Mouse (Mus musculus): Measurements from ENCODE around the gene Ube2k. TPM values are rescaled to one million over a fixed set of nuclear protein-coding genes. Genes with fewer than 3 reads are reported as not detected.

The Ube2k gene
- polyA plus RNA-seq, 1 experiment from 2014 or later, result 126 TPM

- H3K9ac ChIP-seq (ENCODE audit: low read depth, low read length), result no peak overlapping the region
- no peak overlapping the region for H3K4me3 ChIP-seq (ENCODE audit: low read depth, low read length)
- no peak for DNase-seq (ENCODE audit: low spot score)
- H3K27me3 ChIP-seq (replicated peaks; ENCODE audit: control insufficient read depth, insufficient read depth, low read length), result no peaks in the 10 kb centered on the region
- no peak overlapping the region for H3K4me2 ChIP-seq
- ATAC-seq (replicated peaks; ENCODE audit: low FRiP score), result no peak
- WGBS, result 56% methylated on average over 1 of the region's 1 CpGs
- no peaks in the 10 kb centered on the region for H3K9me3 ChIP-seq (ENCODE audit: control insufficient read depth, low read length)
- H3K36me3 ChIP-seq (ENCODE audit: control insufficient read depth, insufficient read depth, low read length), result peaks cover 8% of the 10 kb centered on the region; the same call in 1 of the 2 replicates
- H3K27ac ChIP-seq (ENCODE audit: low read depth, low read length), result no peak overlapping the region
- no peaks in the 10 kb centered on the region for H3K4me1 ChIP-seq (replicated peaks; ENCODE audit: control insufficient read depth, insufficient read depth, low read length)
Observed at GRCm38 (mm10) chr5:65590199-65590598, 53.2 kb downstream of the Ube2k start.

GRCm38 (mm10) chr5:65592421-65592820 lies 55.4 kb downstream of the Ube2k start:
- no peak for DNase-seq (ENCODE audit: low spot score)
- H3K36me3 ChIP-seq (ENCODE audit: control insufficient read depth, insufficient read depth, low read length), result peaks cover 8% of the 10 kb centered on the region; the same call in 1 of the 2 replicates

GRCm38 (mm10) chr5:65599681-65600080 lies 62.6 kb downstream of the Ube2k start:
- H3K27ac ChIP-seq (ENCODE audit: low read depth, low read length), result no peak overlapping the region
- no peak for DNase-seq (ENCODE audit: low spot score)
- WGBS, result 91% methylated on average over 7 of the region's 7 CpGs
- no peak overlapping the region for H3K4me3 ChIP-seq (ENCODE audit: low read depth, low read length)
- no peaks in the 10 kb centered on the region for H3K9me3 ChIP-seq (ENCODE audit: control insufficient read depth, low read length)
- H3K4me1 ChIP-seq (replicated peaks; ENCODE audit: control insufficient read depth, insufficient read depth, low read length), result no peaks in the 10 kb centered on the region
- ATAC-seq (replicated peaks; ENCODE audit: low FRiP score), result no peak
- no peak overlapping the region for H3K9ac ChIP-seq (ENCODE audit: low read depth, low read length)
- no peak overlapping the region for H3K4me2 ChIP-seq
- H3K27me3 ChIP-seq (replicated peaks; ENCODE audit: control insufficient read depth, insufficient read depth, low read length), result no peaks in the 10 kb centered on the region
- peaks cover 7% of the 10 kb centered on the region for H3K36me3 ChIP-seq (ENCODE audit: control insufficient read depth, insufficient read depth, low read length)

More at GRCm38 (mm10) chr5:65592421-65592820, 55.4 kb downstream of the Ube2k start:
- no peaks in the 10 kb centered on the region for H3K9me3 ChIP-seq (ENCODE audit: control insufficient read depth, low read length)
- H3K27ac ChIP-seq (ENCODE audit: low read depth, low read length), result no peak overlapping the region
- H3K4me2 ChIP-seq, result no peak overlapping the region
- H3K9ac ChIP-seq (ENCODE audit: low read depth, low read length), result no peak overlapping the region
- ATAC-seq (replicated peaks; ENCODE audit: low FRiP score), result no peak
- H3K4me3 ChIP-seq (ENCODE audit: low read depth, low read length), result no peak overlapping the region
- WGBS, result 82% methylated on average over 2 of the region's 2 CpGs
- H3K4me1 ChIP-seq (replicated peaks; ENCODE audit: control insufficient read depth, insufficient read depth, low read length), result no peaks in the 10 kb centered on the region
- H3K27me3 ChIP-seq (replicated peaks; ENCODE audit: control insufficient read depth, insufficient read depth, low read length), result no peaks in the 10 kb centered on the region

GRCm38 (mm10) chr5:65606820-65607219 lies 69.8 kb downstream of the Ube2k start:
- Histone ChIP-seq H3K27ac (ENCODE audit: low read depth, low read length) (no peak overlapping the region), H3K27me3 (replicated peaks; ENCODE audit: control insufficient read depth, insufficient read depth, low read length) (no peaks in the 10 kb centered on the region), H3K9me3 (ENCODE audit: control insufficient read depth, low read length) (no peaks in the 10 kb centered on the region), H3K4me1 (replicated peaks; ENCODE audit: control insufficient read depth, insufficient read depth, low read length) (no peaks in the 10 kb centered on the region), H3K4me3 (ENCODE audit: low read depth, low read length) (no peak overlapping the region), H3K9ac (ENCODE audit: low read depth, low read length) (no peak overlapping the region), H3K36me3 (ENCODE audit: control insufficient read depth, insufficient read depth, low read length) (peaks cover 10% of the 10 kb centered on the region), H3K4me2 (no peak overlapping the region)
- 92% methylated on average over 1 of the region's 1 CpGs for WGBS
- DNase-seq (ENCODE audit: low spot score) (no peak), ATAC-seq (replicated peaks; ENCODE audit: low FRiP score) (no peak)

- DNase-seq (ENCODE audit: low spot score) (no peak), ATAC-seq (replicated peaks; ENCODE audit: low FRiP score) (no peak)
- no peaks in the 10 kb centered on the region for H3K9me3 ChIP-seq (ENCODE audit: control insufficient read depth, low read length)
- 85% methylated on average over 5 of the region's 5 CpGs for WGBS
- no peaks in the 10 kb centered on the region for H3K4me1 ChIP-seq (replicated peaks; ENCODE audit: control insufficient read depth, insufficient read depth, low read length)
- no peak overlapping the region for H3K4me2 ChIP-seq
- no peak overlapping the region for H3K4me3 ChIP-seq (ENCODE audit: low read depth, low read length)
- H3K36me3 ChIP-seq (ENCODE audit: control insufficient read depth, insufficient read depth, low read length), result peaks cover 13% of the 10 kb centered on the region
- no peaks in the 10 kb centered on the region for H3K27me3 ChIP-seq (replicated peaks; ENCODE audit: control insufficient read depth, insufficient read depth, low read length)
- H3K27ac ChIP-seq (ENCODE audit: low read depth, low read length), result no peak overlapping the region
- H3K9ac ChIP-seq (ENCODE audit: low read depth, low read length), result no peak overlapping the region
Observed at GRCm38 (mm10) chr5:65609769-65610168, 72.7 kb downstream of the Ube2k start.

GRCm38 (mm10) chr5:65610541-65610940 lies 73.5 kb downstream of the Ube2k start:
- no peak overlapping the region for H3K4me2 ChIP-seq
- no peak overlapping the region for H3K27ac ChIP-seq (ENCODE audit: low read depth, low read length)
- H3K4me3 ChIP-seq (ENCODE audit: low read depth, low read length), result no peak overlapping the region
- H3K36me3 ChIP-seq (ENCODE audit: control insufficient read depth, insufficient read depth, low read length), result peaks cover 19% of the 10 kb centered on the region
- H3K9ac ChIP-seq (ENCODE audit: low read depth, low read length), result no peak overlapping the region
- 85% methylated on average over 4 of the region's 4 CpGs for WGBS
- DNase-seq (ENCODE audit: low spot score), result no peak
- H3K4me1 ChIP-seq (replicated peaks; ENCODE audit: control insufficient read depth, insufficient read depth, low read length), result no peaks in the 10 kb centered on the region
- no peaks in the 10 kb centered on the region for H3K9me3 ChIP-seq (ENCODE audit: control insufficient read depth, low read length)
- no peaks in the 10 kb centered on the region for H3K27me3 ChIP-seq (replicated peaks; ENCODE audit: control insufficient read depth, insufficient read depth, low read length)
- ATAC-seq (replicated peaks; ENCODE audit: low FRiP score), result no peak

GRCm38 (mm10) chr5:65613152-65613924 lies 76.3 kb downstream of the Ube2k start:
- 69% methylated on average over 9 of the region's 9 CpGs for WGBS
- ATAC-seq (replicated peaks; ENCODE audit: low FRiP score) (no peak; the same call in 1 of the 2 replicates), DNase-seq (ENCODE audit: low spot score) (no peak)
- Histone ChIP-seq H3K4me1 (replicated peaks; ENCODE audit: control insufficient read depth, insufficient read depth, low read length) (no peaks in the 10 kb centered on the region), H3K4me2 (no peak overlapping the region), H3K27ac (ENCODE audit: low read depth, low read length) (no peak overlapping the region), H3K4me3 (ENCODE audit: low read depth, low read length) (no peak overlapping the region), H3K9ac (ENCODE audit: low read depth, low read length) (no peak overlapping the region), H3K27me3 (replicated peaks; ENCODE audit: control insufficient read depth, insufficient read depth, low read length) (no peaks in the 10 kb centered on the region), H3K36me3 (ENCODE audit: control insufficient read depth, insufficient read depth, low read length) (peaks cover 25% of the 10 kb centered on the region), H3K9me3 (ENCODE audit: control insufficient read depth, low read length) (no peaks in the 10 kb centered on the region)

GRCm38 (mm10) chr5:65624340-65624739 lies 87.3 kb downstream of the Ube2k start:
- Histone ChIP-seq H3K9me3 (ENCODE audit: control insufficient read depth, low read length) (no peaks in the 10 kb centered on the region), H3K27ac (ENCODE audit: low read depth, low read length) (no peak overlapping the region), H3K4me1 (replicated peaks; ENCODE audit: control insufficient read depth, insufficient read depth, low read length) (no peaks in the 10 kb centered on the region), H3K27me3 (replicated peaks; ENCODE audit: control insufficient read depth, insufficient read depth, low read length) (no peaks in the 10 kb centered on the region), H3K4me2 (no peak overlapping the region), H3K9ac (ENCODE audit: low read depth, low read length) (no peak overlapping the region), H3K36me3 (ENCODE audit: control insufficient read depth, insufficient read depth, low read length) (peaks cover 29% of the 10 kb centered on the region), H3K4me3 (ENCODE audit: low read depth, low read length) (no peak overlapping the region)
- ATAC-seq (replicated peaks; ENCODE audit: low FRiP score), result no peak; the same call in 1 of the 2 replicates
- DNase-seq (ENCODE audit: low spot score), result no peak

- no peak for ATAC-seq (replicated peaks; ENCODE audit: low FRiP score)
- 92% methylated on average over 1 of the region's 1 CpGs for WGBS
Observed at GRCm38 (mm10) chr5:65638896-65639295, 101.9 kb downstream of the Ube2k start.

More at GRCm38 (mm10) chr5:65638896-65639295, 101.9 kb downstream of the Ube2k start:
- no peak for DNase-seq (ENCODE audit: low spot score)
- H3K4me3 ChIP-seq (ENCODE audit: low read depth, low read length), result no peak overlapping the region
- H3K27ac ChIP-seq (ENCODE audit: low read depth, low read length), result no peak overlapping the region
- no peaks in the 10 kb centered on the region for H3K4me1 ChIP-seq (replicated peaks; ENCODE audit: control insufficient read depth, insufficient read depth, low read length)
- no peak overlapping the region for H3K9ac ChIP-seq (ENCODE audit: low read depth, low read length)
- no peak overlapping the region for H3K4me2 ChIP-seq
- peaks cover 41% of the 10 kb centered on the region for H3K36me3 ChIP-seq (ENCODE audit: control insufficient read depth, insufficient read depth, low read length)
- no peaks in the 10 kb centered on the region for H3K9me3 ChIP-seq (ENCODE audit: control insufficient read depth, low read length)
- no peaks in the 10 kb centered on the region for H3K27me3 ChIP-seq (replicated peaks; ENCODE audit: control insufficient read depth, insufficient read depth, low read length)
